Mouse (Mus musculus): Measurements from ENCODE around the gene Mindy4. TPM values are rescaled to one million over a fixed set of nuclear protein-coding genes. Genes with fewer than 3 reads are reported as not detected.

The Mindy4 gene
- polyA plus RNA-seq, 1 experiment, result 4.9 TPM

DNA sequence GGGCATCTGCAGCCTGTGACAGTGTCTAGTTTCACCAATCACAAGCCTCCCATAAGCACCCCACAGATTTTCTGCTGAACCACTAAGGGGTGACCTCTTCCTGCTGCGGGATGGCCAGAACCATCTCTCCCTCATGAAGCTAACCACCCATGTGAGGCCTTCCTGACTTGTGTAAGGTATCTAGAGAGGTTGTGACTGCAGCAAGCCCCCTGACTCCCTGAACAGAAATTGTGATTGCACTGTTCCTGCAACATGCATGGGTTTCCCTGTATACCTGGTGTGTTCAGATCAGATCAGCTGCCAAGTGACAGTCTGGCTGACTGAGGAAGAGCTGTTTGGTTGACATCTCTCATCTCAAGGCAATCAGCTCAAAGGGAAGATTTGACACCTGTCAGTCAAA is 159.5 kb downstream of the Mindy4 start:
- no peak for DNase-seq
- H3K4me3 ChIP-seq (replicated peaks; ENCODE audit: insufficient read depth, low read depth, low read length), result no peak overlapping the region
- no peak overlapping the region for H3K27ac ChIP-seq (ENCODE audit: insufficient read depth, low read length)
- TF ChIP-seq POLR2A (IDR thresholded peaks at IDR 0.05; ENCODE audit: borderline replicate concordance, insufficient read depth, low read length), result no peak
- TF ChIP-seq CTCF (IDR thresholded peaks at IDR 0.05; ENCODE audit: borderline replicate concordance, insufficient read depth, low read depth, low read length), result no peak
- no peaks in the 10 kb centered on the region for H3K4me1 ChIP-seq (ENCODE audit: control insufficient read depth, insufficient read depth, low read length)
- 79% methylated on average over 1 of the region's 1 CpGs for WGBS
- no peaks in the 10 kb centered on the region for H3K27me3 ChIP-seq (ENCODE audit: control insufficient read depth, insufficient read depth, low read length)

DNA sequence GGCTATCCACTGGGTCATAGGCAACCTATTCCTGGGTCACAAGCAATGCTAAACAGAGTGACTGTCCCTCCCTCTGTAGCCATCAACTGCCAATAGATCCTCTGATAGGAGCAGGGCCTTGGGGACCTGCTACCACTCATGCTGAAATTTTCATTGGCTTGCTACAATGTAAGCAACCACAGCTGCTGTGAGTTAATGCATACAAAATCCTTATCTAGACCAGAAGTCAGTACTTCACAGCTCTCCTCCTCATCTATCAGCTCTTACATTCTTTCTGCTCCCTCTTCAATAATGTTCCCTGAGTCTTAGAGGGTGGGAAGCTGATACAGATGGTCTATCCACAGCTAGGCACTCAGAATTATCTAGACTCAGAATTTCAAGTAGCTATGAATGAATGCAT is 163.9 kb downstream of the Mindy4 start:
- Histone ChIP-seq H3K4me3 (replicated peaks; ENCODE audit: insufficient read depth, low read depth, low read length) (no peak overlapping the region), H3K4me1 (ENCODE audit: control insufficient read depth, insufficient read depth, low read length) (no peaks in the 10 kb centered on the region), H3K27me3 (ENCODE audit: control insufficient read depth, insufficient read depth, low read length) (no peaks in the 10 kb centered on the region), H3K27ac (ENCODE audit: insufficient read depth, low read length) (no peak overlapping the region)
- TF ChIP-seq CTCF (IDR thresholded peaks at IDR 0.05; ENCODE audit: borderline replicate concordance, insufficient read depth, low read depth, low read length), result no peak
- no peak for TF ChIP-seq POLR2A (IDR thresholded peaks at IDR 0.05; ENCODE audit: borderline replicate concordance, insufficient read depth, low read length)
- no peak for DNase-seq

Other genes starting within 250 kb of the Mindy4 start
- 6.6 and 8.0 TPM in 2 replicates for gene Nod1, start 230.8 kb upstream of the Mindy4 start, polyA plus RNA-seq (2012; rRNA removed)
- 17.2 and 21.0 TPM in 2 replicates for gene Ggct, start 210.4 kb upstream of the Mindy4 start, polyA plus RNA-seq (2012; rRNA removed)
- 121 and 127 TPM in 2 replicates for gene Gars, start 165.4 kb upstream of the Mindy4 start, polyA plus RNA-seq (2012; rRNA removed)
- gene Crhr2, start 70.4 kb upstream of the Mindy4 start, polyA plus RNA-seq (2012; rRNA removed), result 1.6 and 1.8 TPM in 2 replicates
- gene Inmt, start 28.3 kb upstream of the Mindy4 start, polyA plus RNA-seq (2012; rRNA removed), result 1.5 and 2.3 TPM in 2 replicates
- gene Aqp1, start 133.0 kb downstream of the Mindy4 start, polyA plus RNA-seq (2012; rRNA removed), result 2.0 and 4.4 TPM in 2 replicates
- gene Ghrhr, start 172.9 kb downstream of the Mindy4 start, polyA plus RNA-seq (2012; rRNA removed), result not detected in 2 replicates
- 71.6 and 77.6 TPM in 2 replicates for gene Adcyap1r1, start 248.6 kb downstream of the Mindy4 start, polyA plus RNA-seq (2012; rRNA removed)